Mouse (Mus musculus): ENCODE results near the gene Rdh1. TPM values are rescaled to one million over a fixed set of nuclear protein-coding genes. Genes with fewer than 3 reads are reported as not detected.
"Not testable (repeated sequence)": the region's sequence is repeated elsewhere in the genome, so short reads cannot be mapped to it uniquely, and the experiment has no call there.

The Rdh1 gene
- total RNA-seq, 2 experiments from 2014 or later = 0.15 to 0.36 TPM

DNA sequence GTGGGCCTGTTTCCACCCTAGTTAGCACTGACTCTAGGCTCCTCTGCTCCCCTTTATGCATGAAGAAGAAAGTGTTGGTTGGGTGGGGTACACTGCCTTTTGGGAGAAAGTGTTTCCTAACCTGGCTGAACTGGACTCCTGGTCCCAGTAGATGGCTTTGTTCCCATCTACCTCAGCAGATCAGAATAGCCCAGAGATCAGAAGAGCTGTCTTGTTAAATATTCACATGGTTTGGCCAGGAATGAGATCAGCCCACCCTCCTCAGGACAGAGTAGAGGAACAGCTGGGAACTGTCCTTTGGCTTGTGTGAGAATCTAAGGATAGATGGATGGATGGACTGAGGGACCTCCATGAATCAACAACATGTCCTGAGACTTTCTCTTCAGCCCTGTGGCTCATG is 56.4 kb downstream of the Rdh1 start:
- no peak for DNase-seq (ENCODE audit: low spot score in 2 of 2)
- intact Hi-C loops (cut with DNase I) = no loop called here

DNA sequence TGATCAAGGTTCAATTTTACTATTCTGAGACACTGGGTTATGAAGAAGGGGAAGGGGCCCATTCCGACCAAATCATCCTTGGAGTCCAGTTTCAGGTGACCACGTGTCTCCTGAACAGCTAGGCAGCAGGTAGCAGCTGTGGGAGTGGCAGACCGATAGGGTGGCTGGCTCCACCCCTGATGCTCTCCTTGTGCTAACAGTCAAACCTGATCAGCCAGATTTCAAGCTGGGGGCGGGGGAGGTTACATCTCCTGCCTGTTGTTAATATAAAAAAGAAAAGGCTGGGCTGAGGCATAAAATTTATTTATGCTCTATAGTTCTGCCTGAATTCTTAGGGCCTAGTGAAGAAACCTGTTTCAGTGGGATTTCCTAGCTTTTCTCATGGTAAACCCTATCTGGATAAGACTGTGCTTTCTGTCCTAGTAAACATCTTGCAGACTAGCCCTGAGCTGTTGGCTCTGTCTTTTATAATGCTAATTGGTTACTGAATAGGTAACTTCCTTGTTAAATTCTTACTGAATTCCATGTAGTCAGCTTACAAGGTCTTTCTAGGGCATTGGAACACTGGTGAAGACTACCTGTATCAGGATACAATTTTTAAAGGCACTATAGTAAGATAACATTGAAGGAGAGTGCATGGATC is 57.9 kb downstream of the Rdh1 start:
- intact Hi-C loops (cut with DNase I); DNase-seq (ENCODE audit: low spot score in 2 of 2): not testable (repeated sequence)

Other genes with a start within 250 kb of the Rdh1 start
- 1 to 10 TPM; 2.1 to 4.9 TPM for gene Ndufa4l2, start 244.8 kb upstream of the Rdh1 start, total RNA-seq (2021)
- 10 to 100 TPM; 22.8 to 29.9 TPM for gene Shmt2, start 237.3 kb upstream of the Rdh1 start, total RNA-seq (2021)
- gene Nxph4, start 225.2 kb upstream of the Rdh1 start, total RNA-seq (2021) = 1 to 10 TPM; 6.0 to 7.6 TPM
- 100 to 1,000 TPM; 285 to 320 TPM for gene Lrp1, start 138.6 kb upstream of the Rdh1 start, total RNA-seq (2021)
- gene Stat6, start 116.7 kb upstream of the Rdh1 start, total RNA-seq (2021) = 10 to 100 TPM in 1 of 2 experiments, 1 to 10 TPM in 1; 9.0 to 12.7 TPM
- gene Nemp1, start 92.8 kb upstream of the Rdh1 start, total RNA-seq (2021) = 1 to 10 TPM; 3.5 to 3.9 TPM
- gene Nab2, start 91.2 kb upstream of the Rdh1 start, total RNA-seq (2021) = 10 to 100 TPM; 39.7 to 40.5 TPM
- under 1 TPM; 0.49 to 0.59 TPM for gene Myo1a, start 54.6 kb upstream of the Rdh1 start, total RNA-seq (2021)
- 10 to 100 TPM; 15.5 to 17.5 TPM for gene Tac2, start 35.2 kb upstream of the Rdh1 start, total RNA-seq (2021)
- gene Zbtb39, start 20.2 kb upstream of the Rdh1 start, total RNA-seq (2021) = 1 to 10 TPM; 8.8 to 9.6 TPM
- gene Gpr182, start 8.0 kb upstream of the Rdh1 start, total RNA-seq (2021) = 1 to 10 TPM; 1.5 to 1.6 TPM
- gene Rdh16f1, start 66 bp downstream of the Rdh1 start, total RNA-seq (2021) = under 1 TPM; 0.57 to 0.66 TPM
- not detected for gene Rdh9, start 16.7 kb downstream of the Rdh1 start, total RNA-seq (2021)
- gene Rdh16, start 41.4 kb downstream of the Rdh1 start, total RNA-seq (2021) = under 1 TPM; 0.16 to 0.20 TPM
- not detected for gene Rdh19, start 90.2 kb downstream of the Rdh1 start, total RNA-seq (2021)
- not detected for gene Rdh16f2, start 106.8 kb downstream of the Rdh1 start, total RNA-seq (2021)
- gene Rdh7, start 129.1 kb downstream of the Rdh1 start, total RNA-seq (2021) = not detected
- not detected for gene Sdr9c7, start 138.8 kb downstream of the Rdh1 start, total RNA-seq (2021)
- gene Hsd17b6, start 247.9 kb downstream of the Rdh1 start, total RNA-seq (2021) = not detected